Mouse (Mus musculus): ENCODE measurements around the gene Hmgb1. TPM values are rescaled to one million over a fixed set of nuclear protein-coding genes. Genes with fewer than 3 reads are reported as not detected.

Gene Hmgb1
- 353 and 367 TPM in 2 replicates for polyA plus RNA-seq (2012; rRNA removed)

DNA sequence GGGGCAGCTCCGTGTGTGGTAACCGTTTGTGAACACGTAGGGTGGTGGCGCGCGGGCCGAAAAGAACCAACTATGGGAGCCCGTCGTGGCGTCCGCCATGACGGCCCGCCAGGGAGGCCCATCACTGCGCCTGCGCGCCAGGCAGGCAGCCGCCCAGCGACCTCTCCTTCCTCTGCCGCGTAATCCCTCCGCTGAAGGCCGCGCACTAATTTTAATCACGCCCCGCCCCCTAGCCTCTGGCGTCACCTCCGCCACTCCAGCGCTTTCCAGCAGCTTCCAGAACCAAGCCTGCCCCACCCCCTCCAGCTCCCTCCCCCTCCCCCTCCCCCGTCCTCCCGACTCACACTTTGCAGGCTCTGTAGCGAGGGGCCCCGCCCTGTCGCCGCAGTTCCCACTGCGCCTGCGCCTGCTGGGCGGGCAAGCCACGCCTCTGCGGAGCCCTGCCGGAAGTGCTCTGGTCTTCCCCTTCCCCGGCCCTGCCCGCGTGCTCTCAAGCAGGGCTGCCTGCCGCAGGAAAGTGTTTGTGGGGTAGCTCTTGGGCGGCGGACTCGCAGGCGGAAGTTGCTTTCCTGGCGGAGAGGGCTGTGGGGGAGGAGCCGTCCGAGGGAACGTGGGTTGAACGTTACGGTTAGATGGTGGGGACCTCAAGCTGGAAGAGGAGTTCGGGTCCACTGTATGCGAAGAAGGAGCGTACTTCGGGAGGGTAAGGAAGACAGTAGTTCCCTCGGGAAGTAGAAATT is at the start of gene Hmgb1, which contains the start of gene Uspl1:
TSS of gene Hmgb1 (minus strand) at position 386 of the 740 bp plus-strand sequence.
TSS of gene Uspl1 (plus strand) at position 247 of the 740 bp plus-strand sequence.

Other genes starting within 250 kb of the Hmgb1 start
- gene Gm42791, start 189.3 kb downstream of the Hmgb1 start, polyA plus RNA-seq (2012; rRNA removed) = not detected in 2 replicates
- 30.6 and 31.1 TPM in 2 replicates for gene Uspl1, start 139 bp downstream of the Hmgb1 start, polyA plus RNA-seq (2012; rRNA removed)
- 14.3 and 15.1 TPM in 2 replicates for gene Alox5ap, start 80.3 kb upstream of the Hmgb1 start, polyA plus RNA-seq (2012; rRNA removed)
- 1.9 and 2.5 TPM in 2 replicates for gene Medag, start 227.3 kb upstream of the Hmgb1 start, polyA plus RNA-seq (2012; rRNA removed)

Measured in central nervous system, embryonic 18 days (tissue).